In genomic region chr2:125784392-125784791, GRCm38 (mm10) we compare ENCODE assay signal across 15 mouse cellular contexts. TPM values are rescaled to one million over a fixed set of nuclear protein-coding genes. Genes with fewer than 3 reads are reported as not detected.
DNase-seq lines count a peak whose midpoint lies in the region; ATAC-seq and TF ChIP-seq lines count a peak whose summit lies in the region.
"Had no signal": no experiment of that assay in that cellular context is flagged by ENCODE, and none has a peak within 500 bp of the region (broad histone marks: within the 10 kb centered on the region; RNA-seq: fewer than 3 reads in every experiment).

No protein-coding gene starts in this region.

- intact Hi-C loops in gastrocnemius, postnatal 14 days (cut with DNase I; ENCODE audit: low total_unique reads): no loop called here

- no peaks in the 10 kb centered on the region for H3K36me3 ChIP-seq in kidney, postnatal 0 days (ENCODE audit: insufficient read depth, low read length)
- H3K36me3 ChIP-seq: embryonic facial prominence, embryonic 10.5 days; heart, embryonic 12.5 days; hindbrain, embryonic 10.5 days had no signal

- peaks cover 20% of the 10 kb centered on the region for H3K4me1 ChIP-seq in kidney, postnatal 0 days (replicated peaks; ENCODE audit: insufficient read depth, low read length)

- H3K4me3 ChIP-seq in layer of hippocampus, adult 2 months: no peak overlapping the region
- H3K4me3 ChIP-seq in kidney, postnatal 0 days (replicated peaks; ENCODE audit: low read depth, low read length): no peak overlapping the region
- H3K4me3 ChIP-seq: embryonic facial prominence, embryonic 10.5 days; forebrain, embryonic 13.5 days; heart, embryonic 12.5 days; hindbrain, embryonic 10.5 days had no signal

- DNase-seq in kidney, adult 11 months: peak; percentile 23
- no peak for DNase-seq in kidney, postnatal 10 days
- no peak for DNase-seq in layer of hippocampus, adult 2 months (ENCODE audit: low spot score in 2 of 2)
- no peak for DNase-seq in layer of hippocampus, adult 8-10 months (ENCODE audit: low spot score in 2 of 2)
- peak; percentile 20 for DNase-seq in kidney, postnatal 0 days (ENCODE audit: low spot score)
- no peak for DNase-seq in gastrocnemius, postnatal 14 days
- DNase-seq in cerebellum, adult 11-12 months: no peak
- DNase-seq: adrenal gland, postnatal 14 days; cerebellum, adult 18-20 months; forebrain, postnatal 0 days; gastrocnemius, postnatal 25 days had no signal

- peak overlapping the region; percentile 95; the same call in 1 of the 2 replicates for H3K27ac ChIP-seq in layer of hippocampus, adult 2 months
- peak overlapping the region; percentile 54; the same call in 1 of the 2 replicates for H3K27ac ChIP-seq in kidney, postnatal 0 days
- H3K27ac ChIP-seq: embryonic facial prominence, embryonic 10.5 days; forebrain, embryonic 13.5 days; hindbrain, embryonic 10.5 days had no signal

- WGBS in kidney, postnatal 0 days: 43% methylated on average over 4 of the region's 4 CpGs

- no peak for ATAC-seq in kidney, postnatal 0 days (replicated peaks; ENCODE audit: low FRiP score, low read depth)
- ATAC-seq: forebrain, embryonic 13.5 days; forebrain, postnatal 0 days had no signal

- H3K9me3 ChIP-seq in kidney, postnatal 0 days (replicated peaks; ENCODE audit: low read length): no peaks in the 10 kb centered on the region
- H3K9me3 ChIP-seq: embryonic facial prominence, embryonic 10.5 days; forebrain, embryonic 13.5 days; heart, embryonic 12.5 days; hindbrain, embryonic 10.5 days had no signal

- H3K9ac ChIP-seq in kidney, postnatal 0 days (ENCODE audit: low read depth, low read length): no peak overlapping the region
- H3K9ac ChIP-seq: forebrain, embryonic 13.5 days; forebrain, postnatal 0 days; heart, embryonic 12.5 days had no signal

- no peak for TF ChIP-seq CTCF in layer of hippocampus, adult 2 months (conservative IDR thresholded peaks at IDR 0.05)
- no peak for TF ChIP-seq CTCF in kidney, postnatal 0 days (IDR thresholded peaks at IDR 0.05; ENCODE audit: low read depth)

- H3K27me3 ChIP-seq in kidney, postnatal 0 days (ENCODE audit: insufficient read depth, low read length): no peaks in the 10 kb centered on the region
- H3K27me3 ChIP-seq: heart, embryonic 12.5 days had no signal

- no peak overlapping the region for H3K4me2 ChIP-seq in kidney, postnatal 0 days (ENCODE audit: low read length)
- H3K4me2 ChIP-seq: forebrain, embryonic 13.5 days; heart, embryonic 12.5 days had no signal

RNA-seq across cellular contexts. Expression of gene Secisbp2l, which starts 1.7 kb away (rescaled TPM):
- 10 to 100 TPM; 94.4 to 97.7 TPM for total RNA-seq in layer of hippocampus, adult 2 months (2021)
- 10 to 100 TPM; 91.9 to 95.3 (median 94.9) TPM for total RNA-seq in layer of hippocampus, adult 8-10 months (2022)
- 15.8 and 17.1 TPM in 2 replicates for polyA plus RNA-seq in kidney, postnatal 0 days (2015; fragmentation: Nextera tagmentation; extraction: Ambion mirVana)
- total RNA-seq in gastrocnemius, postnatal 14 days (2021): 10 to 100 TPM; 19.1 to 38.8 TPM

Comparison
In these comparisons a context has a peak if more than half of its experiments do, and no peak if none do; other contexts are left out.
1. DNase-seq: peak in kidney, adult 11 months (single experiment) and kidney, postnatal 0 days (single experiment); none in kidney, postnatal 10 days (single experiment), layer of hippocampus, adult 2 months (0 of 2), layer of hippocampus, adult 8-10 months (0 of 2), gastrocnemius, postnatal 14 days (single experiment) and cerebellum, adult 11-12 months (single experiment).